Mouse (Mus musculus) brain, embryonic 14.5 days (tissue): Measurements from ENCODE around the gene Tm4sf5.

Experiments used
- CTCF ChIP-seq: fragments of 200-500 bp; IDR thresholded peaks from 2 replicates; pipeline ENCODE4 v1.5.1; 2012; ENCODE audit warnings: inconsistent platforms, mild to moderate bottlenecking, moderate library complexity, borderline replicate concordance; ENCODE audit not compliant: insufficient read depth, insufficient read length; ENCODE audit errors: extremely low read depth
- POLR2A ChIP-seq: fragments of 200-500 bp; IDR thresholded peaks from 2 replicates; pipeline ENCODE4 v1.6.1; 2012; ENCODE audit warnings: mild to moderate bottlenecking, inconsistent platforms, borderline replicate concordance; ENCODE audit not compliant: poor library complexity, insufficient read depth, insufficient read length, severe bottlenecking; ENCODE audit errors: extremely low read depth

- TF ChIP-seq CTCF (no peak), POLR2A (no peak)
These were observed 27.8 kb downstream of the Tm4sf5 start, which contains the start of gene Gm40193 for GRCm38 (mm10) chr11:70532839-70533238.
